Mouse (Mus musculus): Measurements from ENCODE around the gene Camk1d. TPM values are rescaled to one million over a fixed set of nuclear protein-coding genes. Genes with fewer than 3 reads are reported as not detected.

The Camk1d gene
- polyA plus RNA-seq, 1 experiment: 21.0 TPM

DNA sequence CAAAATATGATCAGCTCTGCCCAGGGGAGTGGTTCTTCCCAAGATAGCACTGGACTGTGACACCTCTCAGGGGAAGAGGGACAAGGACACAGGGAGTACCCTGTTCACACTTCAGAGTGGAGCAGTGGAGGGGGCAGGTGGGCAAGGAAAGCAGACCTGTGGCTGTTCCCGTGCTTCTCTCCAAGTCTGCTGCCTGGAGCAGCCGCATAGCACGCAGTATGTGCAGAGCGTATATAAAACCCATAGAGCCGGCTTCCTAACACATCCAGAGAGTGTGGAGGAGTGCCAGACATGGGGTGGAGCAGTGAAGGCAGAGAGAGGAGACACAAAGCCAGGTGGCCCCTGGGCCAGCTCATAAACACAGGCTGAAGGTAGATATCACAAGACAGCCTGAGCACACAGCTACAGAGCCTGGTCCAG lies 256.2 kb downstream of the Camk1d start:
- TF ChIP-seq GATA1 (IDR thresholded peaks at IDR 0.05; ENCODE audit: low read length): no peak

DNA sequence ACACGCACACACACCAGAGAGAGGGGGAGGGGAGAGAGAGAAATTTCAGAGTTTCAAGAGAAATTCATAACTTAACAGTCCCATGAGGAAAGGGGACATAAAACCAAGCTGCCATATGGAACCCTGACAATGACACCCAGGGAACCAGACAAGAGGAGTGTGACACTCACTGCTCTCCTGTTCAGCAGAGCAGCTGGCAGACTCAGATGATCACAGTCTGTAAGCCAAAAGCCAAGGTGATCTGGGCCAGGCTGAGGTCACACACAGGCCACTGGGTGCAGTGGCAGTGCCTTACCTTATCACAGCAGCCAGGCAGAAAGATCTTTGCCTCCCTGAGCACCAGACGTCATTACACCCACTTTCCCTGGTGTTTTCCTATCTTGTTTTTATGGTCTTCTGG lies 258.2 kb downstream of the Camk1d start:
- TF ChIP-seq GATA1 (IDR thresholded peaks at IDR 0.05; ENCODE audit: low read length): no peak

DNA sequence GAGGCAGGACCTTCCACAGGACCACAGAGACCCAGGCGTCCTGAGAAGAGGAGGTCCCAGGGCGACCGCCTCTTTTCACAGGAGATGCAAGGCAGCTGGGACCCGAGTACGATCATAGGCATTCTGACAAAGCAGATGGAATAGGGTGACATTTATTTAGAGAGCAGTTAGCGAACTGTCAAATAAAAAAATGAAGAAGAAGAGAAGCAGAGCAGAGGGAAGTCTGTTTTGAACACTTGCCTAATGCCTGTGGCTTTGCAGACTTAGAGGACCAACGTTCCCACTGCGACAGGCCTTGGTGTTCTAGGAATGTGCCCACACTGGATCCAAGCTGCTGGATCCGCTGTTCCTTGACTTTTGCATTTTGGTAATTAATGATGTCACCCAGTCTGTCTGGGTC lies 259.5 kb downstream of the Camk1d start:
- no peak for TF ChIP-seq GATA1 (IDR thresholded peaks at IDR 0.05; ENCODE audit: low read length)

DNA sequence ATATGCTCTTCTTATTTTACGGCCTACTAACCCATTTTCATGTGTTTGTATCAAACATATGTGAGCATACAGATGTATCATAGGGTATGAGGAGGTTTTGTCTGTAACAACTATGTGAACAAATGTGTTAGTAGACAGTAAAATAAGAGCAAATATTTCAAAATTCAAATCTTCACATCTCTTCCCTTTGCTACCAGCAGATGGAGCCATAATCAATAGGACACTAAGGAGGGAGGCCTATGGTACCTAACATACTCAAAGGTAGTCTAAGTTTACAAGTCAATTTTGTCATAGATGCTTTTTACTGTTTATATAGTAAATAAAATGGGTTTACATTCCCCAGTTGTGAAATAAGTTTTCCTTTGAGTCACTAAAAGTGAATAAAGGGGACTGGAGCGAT lies 262.7 kb downstream of the Camk1d start:
- no peak for TF ChIP-seq GATA1 (IDR thresholded peaks at IDR 0.05; ENCODE audit: low read length)

DNA sequence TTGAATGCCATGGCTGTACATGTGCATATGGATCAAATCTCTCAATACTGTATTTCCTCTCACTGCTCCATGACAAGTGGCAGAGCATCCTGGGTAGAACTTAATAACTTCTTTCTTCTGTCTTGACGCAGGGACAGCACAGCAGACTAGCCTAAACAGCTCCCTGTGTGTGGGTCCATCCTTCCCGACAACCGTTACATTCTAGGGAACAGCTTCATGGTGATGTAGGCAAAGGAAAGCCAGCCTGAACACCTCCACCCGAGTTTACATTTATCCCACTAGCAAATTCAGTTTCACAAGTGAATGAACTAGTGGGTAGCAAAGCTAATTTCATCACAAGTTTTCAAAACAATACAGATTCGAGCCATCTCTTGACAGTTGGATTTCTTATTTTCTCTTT lies 269.0 kb downstream of the Camk1d start:
- TF ChIP-seq GATA1 (IDR thresholded peaks at IDR 0.05; ENCODE audit: low read length): no peak

DNA sequence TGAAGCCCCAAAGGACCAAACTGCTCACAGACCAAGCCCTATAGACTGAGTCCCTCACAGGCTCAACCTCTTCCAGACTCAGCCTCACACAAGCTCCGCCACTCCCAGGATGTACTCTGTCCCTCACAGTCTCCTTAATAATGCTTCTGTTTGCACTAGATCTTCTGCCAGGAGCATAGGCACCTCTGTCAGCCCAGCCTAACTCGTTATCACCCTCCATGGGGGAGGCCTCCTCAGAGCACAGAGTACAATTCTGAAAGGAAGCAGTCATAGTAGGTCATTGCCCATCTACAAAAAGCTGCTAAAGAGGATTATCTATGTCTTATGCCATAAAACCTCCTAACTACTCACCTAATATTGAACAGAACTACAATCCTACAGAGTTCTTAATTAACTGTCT lies 276.6 kb downstream of the Camk1d start:
- TF ChIP-seq GATA1 (IDR thresholded peaks at IDR 0.05; ENCODE audit: low read length): no peak

DNA sequence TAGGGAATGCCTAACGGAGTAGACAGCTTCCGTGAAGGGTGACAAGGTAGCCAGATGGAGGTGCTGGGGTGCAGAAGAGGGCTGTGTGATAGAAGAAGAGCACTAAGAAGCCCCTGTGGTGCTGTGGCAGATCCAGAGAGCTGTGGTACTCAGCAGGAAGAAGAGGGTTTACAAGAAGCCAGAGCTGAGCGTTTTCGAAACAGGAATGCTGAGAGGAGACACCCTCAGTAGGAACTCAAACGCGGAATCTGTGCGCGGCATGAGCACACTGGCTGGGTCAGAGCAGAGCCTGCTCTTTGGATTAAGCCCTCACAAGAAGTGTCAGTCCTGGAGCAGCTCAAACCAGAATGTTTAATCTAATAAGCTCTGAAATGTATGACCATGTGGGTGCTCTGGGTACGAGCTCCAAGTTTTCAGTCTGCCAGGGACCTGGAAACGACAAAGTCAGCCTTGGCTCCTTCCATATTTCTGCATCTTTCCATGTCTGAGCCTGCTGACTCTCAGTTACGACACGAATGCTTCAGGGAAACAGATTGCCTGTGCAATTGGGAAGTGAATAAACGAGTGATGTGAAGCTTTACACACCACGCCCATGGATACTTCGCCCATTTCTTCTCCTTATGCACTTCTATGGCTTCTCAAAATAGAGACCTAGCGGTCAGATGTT lies 278.6 kb downstream of the Camk1d start:
- no peak for TF ChIP-seq GATA1 (IDR thresholded peaks at IDR 0.05; ENCODE audit: low read length)

DNA sequence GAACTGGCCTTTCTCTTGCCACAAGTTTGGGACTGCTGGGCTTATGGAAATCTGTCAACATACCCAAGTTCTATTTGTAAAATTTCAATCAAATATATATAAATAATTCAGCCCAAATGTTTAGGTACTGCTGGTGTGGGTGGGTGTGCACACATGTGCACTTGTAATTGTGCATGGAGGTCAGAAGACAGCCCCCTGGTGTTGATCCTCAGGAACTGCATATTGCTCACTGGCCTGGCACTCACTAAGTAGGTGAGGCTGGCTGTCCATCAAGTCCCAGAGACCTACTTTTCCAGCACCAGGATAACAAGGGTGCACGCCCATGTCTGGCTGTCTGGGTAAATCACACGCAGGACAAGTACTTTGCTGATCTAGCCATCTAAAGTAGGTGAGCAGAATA lies 283.0 kb downstream of the Camk1d start:
- TF ChIP-seq GATA1 (IDR thresholded peaks at IDR 0.05; ENCODE audit: low read length): no peak

DNA sequence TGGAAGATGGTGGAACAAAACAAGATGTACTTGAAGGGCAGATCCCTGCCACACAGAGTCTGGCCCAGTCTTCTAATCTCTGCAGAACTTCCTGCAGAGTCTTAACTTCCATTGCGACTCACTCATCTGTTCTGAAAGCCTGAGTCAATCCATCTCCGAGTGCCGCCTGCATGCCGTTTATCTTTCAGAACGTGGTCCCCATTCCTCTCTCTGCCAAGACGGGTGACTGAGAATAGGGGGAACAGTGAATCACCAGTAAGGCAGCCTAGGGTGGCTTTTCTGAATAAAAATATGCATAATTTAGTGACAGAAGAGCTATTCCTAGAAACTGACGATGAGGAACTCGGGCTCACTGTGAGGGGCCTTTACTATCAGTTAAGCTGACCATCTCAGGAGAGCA lies 284.4 kb downstream of the Camk1d start:
- no peak for TF ChIP-seq GATA1 (IDR thresholded peaks at IDR 0.05; ENCODE audit: low read length)

DNA sequence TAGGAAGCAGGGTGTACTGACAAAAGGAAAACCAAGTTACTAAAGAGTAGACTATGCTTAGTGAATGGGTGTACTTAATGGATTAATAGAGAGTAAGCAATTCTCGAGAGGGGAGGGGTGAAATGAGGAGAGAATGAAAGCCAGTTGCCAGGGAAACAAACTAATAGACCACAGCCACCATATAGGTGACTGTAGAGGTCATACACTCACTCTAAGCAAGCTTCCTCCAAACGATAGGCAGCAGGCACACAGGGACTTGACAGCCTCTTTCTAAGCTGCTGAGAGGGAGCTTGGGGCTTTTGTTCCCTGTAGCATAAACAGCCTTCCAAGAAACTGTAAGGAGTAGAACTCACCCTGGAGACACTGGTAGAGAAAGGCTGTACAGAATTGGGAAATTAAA lies 288.2 kb downstream of the Camk1d start:
- TF ChIP-seq GATA1 (IDR thresholded peaks at IDR 0.05; ENCODE audit: low read length): no peak

DNA sequence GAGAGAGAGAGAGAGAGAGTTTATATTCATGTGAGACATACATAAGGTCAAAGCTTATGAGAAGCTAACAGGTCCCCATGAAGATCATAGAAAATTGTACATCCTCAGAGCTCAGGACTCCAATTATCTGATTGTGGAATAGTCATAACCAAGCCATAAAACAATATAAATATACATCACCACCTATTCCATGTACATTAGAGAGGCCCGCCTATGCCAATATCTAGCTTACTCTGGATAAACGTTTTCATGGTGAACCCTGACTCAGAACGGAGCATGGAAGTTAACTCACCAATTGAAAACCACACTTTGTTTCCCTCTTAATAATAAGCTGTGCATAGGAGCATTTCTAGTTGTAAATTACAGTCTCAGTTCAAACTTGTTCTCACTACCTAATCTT lies 288.7 kb downstream of the Camk1d start:
- no peak for TF ChIP-seq GATA1 (IDR thresholded peaks at IDR 0.05; ENCODE audit: low read length)

DNA sequence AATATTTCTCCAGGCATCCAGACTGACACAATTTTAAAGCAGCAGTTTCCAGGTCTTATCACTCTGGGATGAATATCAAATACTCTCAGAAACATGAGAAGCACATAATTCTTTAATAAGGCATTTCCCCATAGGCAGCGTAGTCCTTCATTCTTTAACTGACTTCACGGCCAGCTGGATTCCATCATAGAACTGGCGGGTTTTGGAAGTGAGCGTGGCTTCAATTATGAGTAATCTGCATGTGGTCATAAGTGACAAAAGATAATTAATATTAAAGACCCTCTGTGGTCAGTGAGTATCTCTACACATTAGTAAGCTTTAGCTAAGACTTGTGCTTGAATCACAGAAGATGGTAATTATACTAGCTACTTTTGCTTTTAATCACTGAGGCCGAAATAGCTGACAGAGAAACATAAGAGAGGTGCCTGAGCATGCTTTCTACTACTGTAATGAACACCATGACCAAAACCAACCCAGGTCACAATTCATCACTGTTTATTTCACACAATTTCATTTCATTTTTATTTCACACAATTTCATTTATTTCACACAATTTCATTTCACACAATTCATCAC lies 293.6 kb downstream of the Camk1d start:
- no peak for TF ChIP-seq GATA1 (IDR thresholded peaks at IDR 0.05; ENCODE audit: low read length)

DNA sequence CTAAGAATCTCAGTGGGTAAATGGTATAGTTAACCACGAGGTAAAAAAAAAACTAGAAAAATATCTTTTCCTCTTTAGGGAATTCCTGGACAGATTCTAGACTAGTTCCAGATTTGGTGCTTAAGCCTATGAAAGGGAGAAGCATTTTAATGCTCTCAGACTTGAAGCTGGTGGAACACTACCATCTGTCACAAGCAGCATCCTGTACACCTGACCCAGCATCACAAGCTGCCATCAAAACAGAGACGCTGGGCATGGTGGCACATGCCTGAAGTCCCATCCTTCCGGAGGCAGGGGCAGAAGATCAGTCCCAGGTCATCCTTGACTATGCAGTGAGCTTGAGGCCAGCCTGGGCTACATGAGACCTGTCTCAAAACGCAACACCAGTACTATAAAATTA lies 295.5 kb downstream of the Camk1d start:
- no peak for TF ChIP-seq GATA1 (IDR thresholded peaks at IDR 0.05; ENCODE audit: low read length)

DNA sequence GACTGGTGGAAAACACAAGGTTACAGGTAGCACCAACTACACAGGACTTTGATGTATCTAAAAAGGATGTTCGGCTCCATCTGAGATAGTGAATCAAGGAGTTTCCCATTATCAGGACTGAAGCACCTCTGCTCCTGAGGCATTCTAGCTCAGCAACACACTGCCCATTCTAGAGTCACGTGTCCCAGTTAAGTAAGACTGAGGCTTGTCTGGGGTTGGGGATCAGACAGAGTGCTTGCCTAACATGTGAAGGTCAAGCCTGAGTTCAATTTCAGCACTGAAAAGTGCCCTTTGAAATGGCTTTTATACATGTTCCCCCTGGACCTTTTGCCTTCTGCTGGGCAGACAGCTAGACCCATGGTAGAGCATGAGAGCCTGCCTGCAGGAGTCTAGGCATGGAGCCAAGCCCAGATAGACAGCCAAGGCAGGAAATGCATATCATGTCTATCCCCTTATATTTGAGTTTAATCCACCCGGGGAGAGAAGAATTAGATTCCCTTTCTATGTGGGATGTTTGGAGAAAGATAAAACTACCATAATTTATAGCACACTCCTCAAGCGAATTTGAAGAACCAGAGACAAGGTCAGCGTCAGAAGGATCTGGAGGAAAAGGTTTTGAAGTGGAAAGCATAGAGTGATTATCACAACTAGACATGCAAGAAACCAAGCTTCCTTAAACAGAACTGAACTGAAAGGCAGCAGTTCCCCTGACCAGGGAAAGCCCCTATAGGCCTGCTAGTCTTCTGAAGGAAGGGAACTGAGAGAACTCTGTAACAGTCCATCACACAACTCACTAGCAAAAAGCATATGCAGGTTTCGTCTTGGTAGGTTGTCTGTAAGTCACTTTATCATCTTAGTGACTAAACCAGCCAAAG lies 296.9 kb downstream of the Camk1d start:
- no peak for TF ChIP-seq GATA1 (IDR thresholded peaks at IDR 0.05; ENCODE audit: low read length)

DNA sequence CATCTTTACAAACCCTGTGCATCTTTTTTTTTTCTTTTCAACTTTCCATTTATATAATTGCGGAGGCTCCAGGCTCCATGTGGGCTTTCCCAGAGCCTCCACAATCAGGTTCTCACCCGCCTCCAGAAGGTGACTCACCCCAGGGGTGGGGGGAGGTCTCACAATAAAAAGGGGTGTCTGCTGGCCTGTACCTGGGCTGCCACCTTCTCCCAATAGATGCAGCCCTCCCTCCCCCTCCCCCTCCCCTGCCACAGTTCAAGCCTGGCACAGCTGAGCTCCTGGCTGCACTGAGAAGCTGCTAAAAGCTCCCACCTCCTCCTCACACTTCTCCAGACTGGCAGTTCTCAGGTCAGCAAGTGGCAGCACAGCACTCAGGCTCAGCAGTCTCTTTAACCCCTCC lies 302.5 kb downstream of the Camk1d start:
- TF ChIP-seq GATA1 (IDR thresholded peaks at IDR 0.05; ENCODE audit: low read length): no peak

DNA sequence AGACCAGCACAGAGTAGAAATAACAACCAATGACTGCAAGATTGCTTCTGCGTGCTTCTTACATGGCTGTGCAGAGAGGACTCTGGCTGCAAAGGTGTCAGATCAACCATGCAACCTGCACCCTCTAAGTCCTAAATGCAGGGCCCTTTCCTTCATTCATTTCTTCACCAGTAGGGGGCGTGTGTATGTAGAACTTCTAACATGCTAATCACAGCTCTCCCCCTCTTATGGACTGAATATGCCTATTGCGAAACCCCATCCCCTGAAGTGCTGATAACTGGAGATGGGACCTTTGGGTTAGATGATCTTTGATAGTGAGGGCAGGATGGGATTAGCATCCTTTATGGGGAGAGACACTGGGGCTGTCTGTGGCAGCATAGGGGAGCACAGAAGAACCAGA lies 310.5 kb downstream of the Camk1d start:
- TF ChIP-seq GATA1 (IDR thresholded peaks at IDR 0.05; ENCODE audit: low read length): no peak

DNA sequence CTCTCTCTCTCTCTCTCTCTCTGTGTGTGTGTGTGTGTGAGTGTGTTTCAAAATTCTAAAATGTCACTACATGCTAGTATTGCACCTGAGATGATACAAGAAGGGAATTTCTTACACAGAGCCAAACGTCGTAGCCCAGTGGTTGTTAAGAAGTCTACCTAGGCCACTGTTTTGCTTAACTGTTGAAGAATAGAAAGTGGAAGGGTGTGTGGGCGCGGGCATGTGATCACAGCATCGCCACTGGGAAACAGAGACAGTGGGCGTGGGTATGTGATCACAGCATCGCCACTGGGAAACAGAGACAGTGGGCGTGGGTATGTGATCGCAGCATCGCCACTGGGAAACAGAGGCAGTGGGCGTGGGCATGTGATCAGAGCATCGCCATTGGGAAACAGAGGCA lies 312.3 kb downstream of the Camk1d start:
- TF ChIP-seq GATA1 (IDR thresholded peaks at IDR 0.05; ENCODE audit: low read length): no peak

Measured in G1E-ER4 (cell line).